In the genomic region with DNA sequence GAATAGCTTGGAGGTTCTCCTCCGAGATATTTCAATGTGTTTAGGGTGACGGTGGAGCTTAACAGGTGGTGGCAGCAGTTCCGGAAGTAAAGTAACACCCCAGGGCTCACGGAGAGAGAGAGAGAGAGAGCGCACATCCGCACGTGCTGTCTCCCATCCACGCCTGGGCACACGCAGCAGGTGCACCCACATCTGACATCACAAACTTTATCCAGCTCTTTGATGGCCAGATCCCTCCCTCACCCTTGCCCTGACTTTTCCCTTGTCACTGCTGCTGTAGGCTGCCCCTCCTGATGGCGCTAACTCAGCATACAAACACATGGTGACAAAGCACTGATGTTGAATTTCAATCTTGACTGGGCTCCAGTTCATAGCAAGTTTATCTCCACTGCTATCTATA, we compare ENCODE assay signal across 25 mouse cellular contexts. TPM values are rescaled to one million over a fixed set of nuclear protein-coding genes. Genes with fewer than 3 reads are reported as not detected.
A peak's percentile ranks its signal among the peaks of the same experiment; 100 is the strongest.
DNase-seq lines count a peak whose midpoint lies in the region; TF ChIP-seq lines count a peak whose summit lies in the region.
"Had no signal": no experiment of that assay in that cellular context is flagged by ENCODE, and none has a peak within 500 bp of the region (broad histone marks: within the 10 kb centered on the region; RNA-seq: fewer than 3 reads in every experiment).

No protein-coding gene starts in this region.

- WGBS in liver, adult 2 months: 48% methylated on average over 10 of the region's 10 CpGs

- H3K36me3 ChIP-seq in liver, adult 2 months (ENCODE audit: control insufficient read depth, insufficient read depth, low read length): peaks cover 28% of the 10 kb centered on the region
- no peaks in the 10 kb centered on the region for H3K36me3 ChIP-seq in splenic B cell, adult 2 months (ENCODE audit: control insufficient read depth, insufficient read depth, low read length, poor library complexity, severe bottlenecking)
- H3K36me3 ChIP-seq: embryonic facial prominence, embryonic 10.5 days; liver, embryonic 15.5 days; lung, embryonic 15.5 days; midbrain, embryonic 15.5 days; neural tube, embryonic 13.5 days had no signal

- peak overlapping the region; percentile 28 for H3K4me3 ChIP-seq in liver, adult 2 months (ENCODE audit: insufficient read depth, low read depth, low read length)
- H3K4me3 ChIP-seq: embryonic facial prominence, embryonic 10.5 days; left cerebral cortex, adult 2 months; liver, embryonic 15.5 days; lung, embryonic 15.5 days; midbrain, embryonic 15.5 days; neural tube, embryonic 13.5 days had no signal

- peaks cover 55% of the 10 kb centered on the region for H3K79me2 ChIP-seq in liver, adult 2 months (ENCODE audit: control insufficient read depth, insufficient read depth, low read length)

- H3K27me3 ChIP-seq in liver, adult 2 months (ENCODE audit: control insufficient read depth, insufficient read depth, low read length): no peaks in the 10 kb centered on the region
- H3K27me3 ChIP-seq in splenic B cell, adult 2 months (ENCODE audit: control insufficient read depth, insufficient read depth, low read length, poor library complexity, severe bottlenecking): no peaks in the 10 kb centered on the region
- H3K27me3 ChIP-seq: liver, embryonic 15.5 days; lung, embryonic 15.5 days; midbrain, embryonic 15.5 days; neural tube, embryonic 13.5 days had no signal

- TF ChIP-seq POLR2A in liver, adult 2 months (IDR thresholded peaks at IDR 0.05; ENCODE audit: extremely low read depth, insufficient read depth, low read length): no peak

- H3K9ac ChIP-seq in liver, adult 2 months (ENCODE audit: low read depth, low read length): peak overlapping the region; percentile 10; the same call in 1 of the 2 replicates
- H3K9ac ChIP-seq: forebrain, postnatal 0 days; liver, embryonic 15.5 days; lung, embryonic 15.5 days; midbrain, embryonic 15.5 days; neural tube, embryonic 13.5 days had no signal

- peaks cover 31% of the 10 kb centered on the region for H3K4me1 ChIP-seq in liver, adult 2 months (ENCODE audit: control insufficient read depth, insufficient read depth, low read length)

- H3K27ac ChIP-seq in liver, adult 2 months (replicated peaks; ENCODE audit: insufficient read depth, low read depth, low read length): 0 out of 2 replicates have a peak overlapping the region, but pooled peaks have one; percentile 1
- H3K27ac ChIP-seq: embryonic facial prominence, embryonic 10.5 days; left cerebral cortex, adult 2 months; liver, embryonic 15.5 days; lung, embryonic 15.5 days; midbrain, embryonic 15.5 days; neural tube, embryonic 13.5 days had no signal

- TF ChIP-seq CTCF in liver, adult 2 months (IDR thresholded peaks at IDR 0.05; ENCODE audit: low read depth, low read length): no peak

- peak; percentile 24 for DNase-seq in liver, adult 2 months (ENCODE audit: extremely low read depth, low read depth, low spot score)
- no peak for DNase-seq in liver
- DNase-seq in CD8-positive naive resting alpha-beta T cell, adult 2 months (ENCODE audit: low read depth in 2 of 2, low spot score in 2 of 2): peak; percentile 61 to 63
- DNase-seq in splenic B cell, adult 2 months (ENCODE audit: low read depth, low spot score): peak; percentile 31
- DNase-seq in thymus, postnatal 25 days: peak; percentile 65
- DNase-seq in right cerebral cortex, postnatal 14 days: no peak
- DNase-seq in kidney, postnatal 14 days: no peak
- no peak for DNase-seq in adrenal gland, adult (ENCODE audit: inconsistent age in 2 of 2, low spot score in 1 of 2)
- DNase-seq: adrenal gland, postnatal 36 days; cerebellum, adult 11 months; cerebellum, postnatal 10 days; forebrain, postnatal 0 days; gastrocnemius, postnatal 14 days; heart, adult 11 months; kidney, adult 18-20 months; layer of hippocampus, adult 9-11 months; lung, postnatal 36 days; right cerebral cortex, postnatal 4 days had no signal

RNA-seq across cellular contexts. Expression of a gene that starts 3.8 kb away (rescaled TPM):
- total RNA-seq in liver, adult 2 months (2014; rRNA removed): 40.7 and 43.6 TPM in 2 replicates
- polyA plus RNA-seq in liver, adult 2 months (2012; rRNA removed): 20.2 and 20.8 TPM in 2 replicates
- total RNA-seq: MEL had no signal

RNA-seq across cellular contexts. Expression of a gene that starts 52.9 kb away (rescaled TPM):
- total RNA-seq in liver, adult 2 months (2014; rRNA removed): 51.2 and 58.3 TPM in 2 replicates
- polyA plus RNA-seq in liver, adult 2 months (2012; rRNA removed): 19.1 and 20.0 TPM in 2 replicates
- total RNA-seq: MEL had no signal

Comparison
In these comparisons a context has a peak if more than half of its experiments do, and no peak if none do; other contexts are left out.
1. DNase-seq: peak in liver, adult 2 months (single experiment), CD8-positive naive resting alpha-beta T cell, adult 2 months (2 of 2), splenic B cell, adult 2 months (single experiment) and thymus, postnatal 25 days (single experiment); none in liver (single experiment), right cerebral cortex, postnatal 14 days (single experiment), kidney, postnatal 14 days (single experiment) and adrenal gland, adult (0 of 2).